Mouse (Mus musculus) induced T-regulatory cell, adult 2 months (primary cell): ENCODE results near the gene Lrrc55.

Experiments used
- DNase-seq: peaks from one replicate; pipeline ENCODE4 v3.0.0-alpha.2; 2012; ENCODE audit warnings: low read depth

Gene Lrrc55

DNA sequence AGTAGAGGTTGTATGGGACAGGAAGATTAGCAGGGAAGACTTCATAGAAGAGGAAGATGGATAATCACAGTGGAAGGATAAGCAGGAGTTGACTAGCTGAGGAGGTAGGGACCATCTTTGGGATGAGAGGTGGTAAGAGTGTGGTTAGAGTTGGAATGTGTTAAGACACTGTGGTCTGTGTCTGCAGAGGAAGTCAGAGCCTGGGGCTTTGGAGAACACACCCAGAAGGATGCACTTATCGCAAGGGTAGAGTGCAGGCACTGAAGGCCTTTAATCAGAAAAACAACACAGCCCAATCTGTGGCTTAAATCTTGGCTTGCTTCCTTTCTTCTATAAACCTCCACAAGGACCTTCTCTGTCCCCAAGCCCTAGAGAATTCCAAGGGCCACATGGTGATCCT, 28.7 kb downstream of the Lrrc55 start:
- DNase-seq, result no peak

DNA sequence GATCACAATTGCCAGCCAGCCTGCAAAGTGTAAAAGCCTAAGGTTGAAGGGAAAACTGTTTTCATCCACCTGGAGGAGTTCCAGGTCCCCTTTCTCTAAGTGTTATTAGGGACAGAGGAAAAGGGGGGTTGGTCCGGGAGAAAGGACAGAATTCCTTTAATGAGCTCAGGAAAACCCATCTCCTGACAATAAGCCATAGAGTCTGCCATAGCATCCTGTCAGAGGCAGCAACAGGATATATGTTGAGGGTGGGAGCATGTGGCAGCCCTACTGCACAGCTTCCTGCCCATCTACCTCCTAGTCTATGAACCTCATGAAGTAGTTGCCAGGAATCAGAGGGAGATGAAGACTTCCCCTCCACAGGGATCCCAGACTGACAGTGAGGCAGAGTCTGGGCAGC, 29.4 kb downstream of the Lrrc55 start:
- DNase-seq, result no peak

DNA sequence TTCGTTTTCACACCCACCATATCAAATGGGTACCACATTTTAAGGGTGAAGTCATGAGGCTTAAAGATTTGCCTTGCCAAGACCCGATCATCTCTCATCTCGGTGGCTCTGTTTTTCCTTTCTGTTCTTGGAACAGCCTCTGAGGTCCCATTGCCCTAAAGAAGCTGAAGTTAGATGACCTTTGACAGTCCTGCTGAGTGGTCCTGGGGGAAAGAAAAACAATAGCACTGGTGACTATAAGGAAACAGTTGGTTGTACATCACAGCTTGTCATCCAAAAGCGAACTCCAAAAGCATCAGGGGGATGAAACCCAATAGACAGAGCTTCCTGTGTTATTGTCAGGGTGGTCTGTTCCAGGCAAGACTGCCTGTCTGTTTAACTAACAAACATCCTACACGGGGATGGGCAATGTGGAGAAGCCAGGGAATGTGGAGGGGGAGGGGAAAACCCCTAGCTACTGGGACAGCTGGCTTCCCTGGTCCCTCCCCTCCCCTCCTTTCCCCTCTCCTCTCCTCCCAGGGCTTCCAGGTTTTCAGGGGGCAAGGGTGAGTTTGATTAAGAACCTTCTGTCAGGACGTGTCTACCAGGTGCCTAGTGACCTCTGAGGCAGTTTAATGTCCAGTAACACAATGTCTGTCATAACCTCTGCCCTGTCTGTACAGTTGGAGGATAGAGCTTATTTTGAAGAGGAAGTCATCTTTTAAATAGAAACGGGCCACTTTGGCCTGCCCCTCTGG, 33.5 kb downstream of the Lrrc55 start:
- DNase-seq, result no peak

DNA sequence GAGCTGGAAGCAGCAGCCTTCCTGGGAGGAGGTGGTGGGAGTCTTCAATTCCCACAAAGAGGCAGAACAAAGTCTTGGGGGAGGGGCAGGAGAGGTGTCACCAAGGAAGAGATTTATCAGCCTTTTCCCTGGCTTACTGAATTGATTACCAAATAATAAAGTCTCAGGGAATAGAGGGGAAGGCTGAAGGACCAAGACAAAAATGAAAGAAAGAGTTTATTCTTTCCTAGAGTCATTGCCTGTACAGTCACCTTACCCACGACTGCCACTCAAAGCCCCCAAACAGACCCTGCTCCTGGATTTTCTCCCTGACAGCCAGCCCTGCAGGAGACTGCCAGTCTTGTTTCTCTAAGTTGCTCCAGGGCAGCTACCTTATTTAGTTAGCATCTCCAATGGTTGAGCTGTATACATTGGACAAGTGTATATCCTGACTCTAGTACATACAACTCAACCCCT, 35.3 kb downstream of the Lrrc55 start:
- no peak for DNase-seq

DNA sequence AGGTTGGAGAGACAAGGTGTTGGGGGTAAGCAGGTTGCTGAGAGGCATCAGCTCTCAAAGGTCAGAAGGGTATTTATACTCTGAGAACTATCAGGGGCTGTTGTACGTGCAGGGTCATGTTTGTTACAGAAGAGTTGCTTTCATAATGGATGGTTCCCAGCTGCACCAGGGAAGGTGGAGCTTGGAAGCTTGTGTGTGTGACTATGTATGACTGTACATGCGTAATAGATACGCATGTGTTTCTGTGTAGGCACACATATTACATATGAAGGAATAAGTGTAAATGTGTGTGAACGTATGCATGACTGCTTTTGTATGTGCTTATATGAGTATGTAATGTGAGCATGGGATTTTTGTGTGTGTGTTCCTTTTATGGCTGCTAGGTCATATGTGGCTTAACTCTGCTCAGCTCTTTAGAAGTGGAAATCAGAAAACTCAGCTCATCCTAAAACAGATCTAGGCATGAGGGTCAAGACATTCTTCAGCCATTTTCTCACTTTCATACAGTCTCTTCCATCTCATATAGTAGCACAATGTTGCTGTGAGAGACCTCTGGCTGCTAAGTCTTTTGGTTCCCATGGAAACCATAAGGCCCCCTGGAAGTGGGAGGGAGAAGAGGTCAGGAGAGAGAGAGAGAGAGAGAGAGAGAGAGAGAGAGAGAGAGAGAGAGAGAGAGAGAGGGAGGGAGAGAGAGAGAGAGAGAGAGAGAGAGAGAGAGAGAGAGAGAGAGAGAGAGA, 35.9 kb downstream of the Lrrc55 start:
- no peak for DNase-seq

DNA sequence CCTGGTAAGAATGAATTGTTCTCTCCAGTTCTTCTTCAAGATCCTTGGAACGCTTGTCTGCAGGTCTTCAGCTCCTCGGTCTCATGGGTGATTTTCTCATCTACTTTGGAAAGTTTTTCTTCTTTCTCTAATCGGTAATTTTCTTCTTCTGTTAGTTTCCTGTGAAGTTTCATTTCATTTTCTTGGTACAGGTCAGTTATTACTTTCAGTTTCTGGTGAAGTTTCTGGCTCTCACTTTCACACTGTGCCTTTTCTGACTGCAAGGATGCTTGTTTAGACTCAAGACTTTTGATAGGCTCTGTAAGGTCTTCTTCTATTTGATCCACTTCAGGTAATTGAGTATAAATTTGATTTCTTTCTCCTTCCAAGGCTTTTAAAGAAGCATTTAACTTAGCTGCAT, 39.6 kb downstream of the Lrrc55 start:
- DNase-seq, result no peak

DNA sequence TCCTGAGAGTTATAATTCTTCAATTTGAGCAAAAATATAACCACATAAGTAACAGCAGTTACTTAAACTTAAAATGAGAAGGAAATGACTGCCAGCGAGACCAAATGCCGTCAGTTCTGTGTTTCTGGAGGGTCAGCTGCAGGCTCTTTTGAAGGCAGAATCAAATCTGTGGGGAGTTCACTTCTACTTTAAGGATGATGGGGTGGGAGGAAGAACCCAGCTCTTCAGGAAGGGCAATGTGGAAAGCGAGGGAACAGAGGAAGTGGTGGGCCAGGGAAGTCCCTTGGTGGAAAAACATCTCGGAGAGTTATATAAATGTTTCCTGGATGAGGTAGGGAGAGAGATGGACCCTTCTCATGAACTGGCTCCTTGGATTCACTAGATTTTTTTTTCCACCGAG, 40.9 kb downstream of the Lrrc55 start:
- DNase-seq, result no peak

DNA sequence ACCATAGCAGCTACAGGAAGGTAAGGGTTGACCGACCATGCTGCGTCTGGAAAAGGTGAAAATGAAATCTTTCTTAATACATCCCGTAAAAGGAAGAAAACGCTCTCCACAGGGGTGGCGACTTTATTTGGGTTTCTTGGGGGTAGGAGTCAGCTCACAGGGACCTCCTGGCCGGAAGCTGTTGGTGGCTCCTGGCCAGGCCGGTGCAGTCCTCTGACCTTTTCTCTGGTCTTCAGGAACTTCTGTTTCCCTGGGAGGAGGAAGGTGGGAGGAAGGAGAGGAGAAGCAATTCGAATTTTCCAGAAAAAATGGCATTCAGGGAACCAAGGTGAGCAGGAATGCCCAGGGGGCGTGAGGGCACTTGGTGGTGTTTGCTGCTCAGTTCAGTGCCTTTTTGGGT, 41.7 kb downstream of the Lrrc55 start:
- no peak for DNase-seq

DNA sequence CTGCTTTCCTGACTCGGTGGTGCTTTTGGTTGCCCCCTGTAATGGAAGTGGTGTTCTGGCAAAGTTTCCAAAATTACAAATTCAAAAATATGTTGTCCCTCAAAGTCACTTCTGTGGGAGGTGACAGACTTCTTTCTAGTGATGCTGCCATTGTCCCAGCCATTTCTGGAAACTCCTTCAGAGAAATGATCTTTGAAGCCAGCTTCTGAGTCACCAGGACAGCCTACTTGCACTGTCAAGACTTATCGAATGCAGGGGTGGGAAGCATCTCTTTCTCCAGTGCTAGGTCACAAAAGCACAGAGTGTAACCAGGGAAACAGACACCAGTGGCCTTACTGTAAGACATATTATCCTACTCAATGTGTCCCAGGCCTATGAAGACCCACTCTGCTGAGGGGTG, 45.8 kb downstream of the Lrrc55 start:
- no peak for DNase-seq

DNA sequence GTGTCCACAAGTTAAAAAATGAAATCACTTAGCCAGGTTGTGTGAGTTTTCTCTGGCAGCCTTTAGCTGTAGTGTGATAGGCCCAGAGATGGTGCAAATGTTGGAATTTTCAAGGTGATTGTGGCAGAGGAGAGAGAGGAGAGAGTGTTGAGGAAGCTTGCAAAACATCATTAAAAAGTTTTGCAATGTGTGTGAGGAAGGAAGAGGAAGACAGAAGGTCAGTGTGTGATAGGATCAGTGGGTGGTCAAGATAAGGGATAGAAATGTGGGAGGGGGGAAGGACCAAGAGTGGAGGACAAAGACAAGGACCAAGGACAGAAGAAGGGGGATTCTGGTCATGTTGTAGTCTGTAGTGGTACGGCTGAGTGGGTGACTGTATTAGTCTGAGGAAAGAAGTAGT, 46.6 kb downstream of the Lrrc55 start:
- DNase-seq, result no peak

DNA sequence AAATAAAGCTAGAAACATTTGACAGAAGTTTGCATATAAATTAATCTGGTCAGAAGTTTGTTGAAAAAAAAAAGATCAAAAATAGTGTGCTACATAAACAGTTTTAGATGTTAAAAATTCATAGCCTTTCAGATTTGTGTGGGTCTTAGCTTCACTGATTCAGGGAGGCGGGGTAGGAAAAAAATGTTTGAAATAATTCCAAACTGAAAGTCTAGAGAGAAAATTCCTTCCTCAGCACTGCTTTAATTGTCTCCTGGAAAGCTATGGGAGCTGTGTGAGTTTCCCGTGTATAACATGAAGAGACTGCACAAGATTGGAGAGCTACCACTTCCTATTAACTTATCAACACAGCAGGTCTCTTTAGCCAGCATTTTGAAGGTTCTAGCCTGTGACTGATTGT, 49.5 kb downstream of the Lrrc55 start:
- DNase-seq, result no peak

DNA sequence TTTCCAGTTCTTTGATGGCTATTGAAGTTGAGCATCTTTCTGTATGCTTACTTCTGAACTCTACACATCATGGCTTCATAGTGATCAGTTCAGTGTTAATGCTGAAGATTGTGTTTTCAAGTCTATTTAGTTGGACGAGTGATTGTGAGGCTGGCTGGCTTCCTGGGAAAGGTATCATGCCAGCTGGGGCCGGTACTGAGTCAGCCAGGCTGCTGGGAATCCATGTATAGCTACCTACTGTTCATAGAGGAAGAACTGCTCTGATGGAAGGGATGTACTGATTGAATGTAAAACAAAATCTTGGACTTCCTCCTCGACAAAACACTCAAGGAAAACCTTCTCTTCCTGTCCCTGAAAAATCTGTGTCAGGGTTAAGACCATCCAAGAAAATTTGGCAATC, 51.7 kb downstream of the Lrrc55 start:
- DNase-seq, result no peak

DNA sequence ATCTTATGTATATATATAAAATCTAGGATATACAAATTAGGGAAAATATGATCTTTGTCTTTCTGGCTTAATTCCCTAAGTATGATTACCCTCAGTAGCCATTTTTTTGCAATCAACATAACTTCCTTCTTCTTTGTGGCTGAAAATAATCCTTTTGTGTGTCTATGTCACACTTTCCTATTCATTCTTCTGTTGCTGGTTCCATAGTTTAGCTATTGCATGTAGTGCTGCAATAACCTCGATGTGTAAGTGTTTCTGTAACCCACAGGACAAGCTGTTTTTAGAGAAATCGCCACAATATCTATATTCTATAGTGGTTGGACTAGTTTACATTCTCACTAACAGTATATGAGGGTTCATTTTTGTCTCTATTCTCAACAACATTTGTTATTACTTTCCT, 52.1 kb downstream of the Lrrc55 start:
- DNase-seq, result no peak

DNA sequence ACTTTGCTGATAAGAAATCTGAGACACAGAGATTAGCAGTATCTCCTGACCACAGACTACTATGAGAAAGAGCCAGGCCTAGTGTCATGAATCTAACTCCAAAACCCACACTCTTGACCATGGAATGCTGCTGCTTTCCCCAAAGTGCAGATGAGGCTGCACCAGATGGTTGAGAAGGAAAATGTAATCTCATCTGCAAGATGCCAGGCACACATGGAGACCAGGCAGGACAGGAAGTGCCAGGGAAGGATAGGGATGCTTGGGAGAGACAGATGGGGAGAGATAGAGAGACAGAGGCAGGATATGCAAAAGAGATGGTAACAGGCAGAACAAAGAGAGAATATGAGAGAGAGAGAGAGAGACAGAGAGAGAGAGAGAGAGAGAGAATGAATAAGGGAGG, 56.2 kb downstream of the Lrrc55 start:
- DNase-seq, result no peak

DNA sequence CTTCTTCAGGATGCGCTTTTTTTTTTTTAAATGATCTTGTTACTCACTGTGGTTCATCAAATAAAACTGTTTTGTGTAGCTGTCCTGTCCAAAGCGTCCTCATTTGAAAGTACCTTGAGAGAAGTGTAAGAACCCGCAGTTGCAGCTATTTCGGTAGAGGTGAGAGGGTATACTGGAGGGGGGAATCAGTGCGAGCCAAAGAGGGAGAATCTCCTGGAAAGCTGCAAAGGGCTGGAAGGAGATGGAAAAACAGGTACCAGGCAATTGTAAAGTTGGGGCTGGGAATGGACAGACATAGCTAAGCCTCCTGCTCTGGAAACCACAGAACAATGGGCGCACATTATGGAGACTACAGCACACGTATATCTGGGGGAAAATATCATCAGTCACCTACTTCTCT, 57.2 kb downstream of the Lrrc55 start:
- DNase-seq, result no peak

DNA sequence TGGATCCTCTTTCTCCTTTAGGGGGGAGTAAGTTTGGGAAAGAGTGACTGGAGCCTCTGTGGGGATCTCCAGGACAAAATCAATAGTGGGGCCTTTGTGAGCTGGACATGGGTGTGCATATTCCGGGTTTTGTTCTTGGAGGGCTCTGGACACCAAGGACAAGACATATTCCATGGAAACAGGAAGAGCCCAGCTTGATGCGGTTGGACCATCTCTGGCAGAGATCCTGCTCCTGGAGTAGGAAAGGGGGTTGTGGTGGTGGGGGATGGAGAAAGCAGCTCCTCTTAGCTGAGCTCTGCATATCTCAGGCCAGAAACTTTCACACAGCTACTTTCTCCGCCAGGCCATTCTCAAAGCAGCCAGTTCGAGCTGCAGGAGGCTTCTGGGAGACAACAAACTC, 57.6 kb downstream of the Lrrc55 start:
- DNase-seq, result no peak

DNA sequence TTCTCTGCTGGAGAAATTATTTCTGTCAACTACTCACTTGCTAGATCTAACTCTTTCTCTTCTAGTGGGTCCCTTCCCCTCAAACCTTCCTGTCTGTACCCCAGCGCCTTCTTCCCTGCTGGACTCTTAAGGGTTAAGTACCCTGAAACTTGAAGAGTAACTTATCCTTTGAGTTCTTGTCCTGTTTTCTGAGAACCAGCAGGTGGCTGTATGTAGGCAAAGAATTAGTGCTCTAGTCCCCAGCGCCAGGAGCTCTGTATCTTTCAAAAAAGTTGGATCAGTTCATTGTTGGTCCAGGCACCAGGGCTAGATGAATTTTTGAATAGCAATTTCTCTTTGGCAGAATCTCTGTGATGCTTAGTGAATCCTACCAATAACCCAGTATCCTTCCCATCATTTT, 58.9 kb downstream of the Lrrc55 start:
- no peak for DNase-seq

DNA sequence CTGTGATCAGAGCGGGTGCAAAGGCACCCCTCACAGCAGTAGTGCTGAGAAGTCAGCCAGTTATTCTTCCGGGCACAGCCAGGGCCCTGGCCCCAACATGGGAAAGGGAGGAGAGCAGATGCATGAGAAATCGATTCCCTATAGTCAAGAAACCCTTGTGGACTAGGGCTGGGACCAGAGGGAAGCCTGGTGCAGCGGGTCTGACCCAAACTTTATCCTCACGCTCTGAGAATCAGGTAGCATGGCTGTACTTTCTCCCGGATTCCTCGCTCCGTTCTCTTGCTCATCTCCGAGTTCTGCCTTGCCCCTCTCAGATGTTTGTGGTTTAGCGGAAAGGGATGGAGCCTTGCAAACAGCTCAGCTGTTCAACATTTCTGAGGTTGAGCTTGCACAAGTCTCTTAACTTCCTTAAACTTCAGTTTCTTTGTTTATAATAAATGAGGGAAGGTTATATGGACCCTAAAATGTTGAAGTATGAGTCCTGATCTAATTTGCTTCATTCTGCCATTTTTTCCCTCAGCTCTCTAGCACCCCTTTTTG, 59.3 kb downstream of the Lrrc55 start:
- DNase-seq, result no peak

DNA sequence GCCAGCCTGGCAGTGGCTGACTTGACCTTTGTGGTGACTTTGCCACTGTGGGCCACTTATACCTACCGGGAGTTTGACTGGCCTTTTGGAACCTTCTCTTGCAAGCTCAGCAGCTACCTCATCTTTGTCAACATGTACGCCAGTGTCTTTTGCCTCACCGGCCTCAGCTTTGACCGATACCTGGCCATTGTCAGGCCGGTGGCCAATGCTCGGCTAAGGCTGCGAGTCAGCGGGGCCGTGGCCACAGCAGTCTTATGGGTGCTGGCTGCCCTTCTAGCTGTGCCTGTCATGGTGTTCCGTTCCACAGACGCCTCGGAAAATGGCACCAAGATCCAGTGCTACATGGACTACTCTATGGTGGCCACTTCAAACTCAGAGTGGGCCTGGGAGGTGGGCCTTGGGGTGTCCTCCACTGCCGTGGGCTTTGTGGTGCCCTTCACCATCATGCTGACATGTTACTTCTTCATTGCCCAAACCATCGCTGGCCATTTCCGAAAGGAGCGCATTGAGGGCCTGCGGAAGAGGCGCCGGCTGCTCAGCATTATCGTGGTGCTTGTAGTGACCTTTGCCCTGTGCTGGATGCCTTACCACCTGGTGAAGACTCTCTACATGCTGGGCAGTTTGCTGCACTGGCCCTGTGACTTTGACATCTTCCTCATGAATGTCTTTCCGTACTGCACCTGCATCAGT, 60.0 kb downstream of the Lrrc55 start:
- DNase-seq, result no peak

DNA sequence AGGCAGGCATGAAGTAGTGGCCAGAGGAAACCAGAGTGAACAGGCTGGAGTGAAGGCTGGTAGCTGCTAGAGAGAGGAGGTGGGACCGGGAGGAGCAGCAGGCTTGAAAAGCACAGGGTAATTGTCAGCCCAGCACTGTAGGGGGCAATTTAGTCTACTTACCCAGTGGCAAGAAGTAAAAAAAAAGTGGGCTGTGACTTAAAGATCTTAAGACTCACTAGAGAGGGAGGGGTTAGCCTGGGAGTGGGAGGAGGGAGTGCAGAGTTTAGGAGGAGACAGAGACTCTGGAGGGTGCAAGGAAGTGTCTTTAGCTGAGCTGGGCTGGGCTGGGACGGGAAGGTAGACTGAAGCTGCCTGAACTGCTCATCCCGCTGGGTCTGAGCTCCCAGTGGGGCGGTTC, 60.9 kb downstream of the Lrrc55 start, which contains the start of gene Aplnr:
Gene Aplnr (plus strand): TSS at position 137 of the 400 bp plus-strand sequence.
- no peak for DNase-seq

DNA sequence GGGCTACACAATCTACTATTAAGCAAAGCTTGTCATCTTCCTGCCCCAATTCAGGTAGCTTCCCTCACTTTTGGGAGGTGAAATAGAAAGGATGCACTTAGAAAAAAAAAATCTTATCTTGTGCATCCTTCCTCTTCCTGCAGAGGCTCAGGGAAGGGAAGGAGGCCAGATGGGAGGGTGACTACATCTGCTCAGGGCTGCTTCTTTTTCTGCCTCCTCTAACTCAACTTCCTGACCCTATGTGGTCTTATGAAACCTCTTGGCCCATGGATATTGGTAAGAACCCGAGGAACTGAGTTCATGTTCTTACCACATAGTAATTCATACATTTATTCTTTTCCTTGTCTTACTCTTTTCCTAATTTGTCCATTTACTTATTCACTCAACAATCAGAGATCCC, 61.9 kb downstream of the Lrrc55 start:
- DNase-seq, result no peak

DNA sequence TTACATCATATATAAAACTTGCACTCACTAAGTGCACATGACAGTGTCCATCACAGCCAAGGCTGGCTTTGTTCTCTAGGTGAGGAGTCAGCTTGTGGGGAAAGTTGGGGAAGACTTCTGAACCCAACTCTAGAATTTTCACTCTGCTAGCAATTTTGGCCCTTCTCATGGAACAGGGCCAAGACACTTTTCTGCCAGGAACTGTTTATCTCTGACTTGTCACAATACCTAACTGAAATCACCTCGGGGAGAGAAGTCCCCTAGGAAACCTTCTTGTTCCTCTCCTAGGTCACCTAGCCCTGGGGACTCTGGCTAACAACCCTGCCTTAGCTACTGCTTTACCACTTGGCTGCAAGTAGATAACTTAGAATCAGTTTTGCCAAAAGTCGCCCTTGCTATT, 64.8 kb downstream of the Lrrc55 start:
- DNase-seq, result no peak

DNA sequence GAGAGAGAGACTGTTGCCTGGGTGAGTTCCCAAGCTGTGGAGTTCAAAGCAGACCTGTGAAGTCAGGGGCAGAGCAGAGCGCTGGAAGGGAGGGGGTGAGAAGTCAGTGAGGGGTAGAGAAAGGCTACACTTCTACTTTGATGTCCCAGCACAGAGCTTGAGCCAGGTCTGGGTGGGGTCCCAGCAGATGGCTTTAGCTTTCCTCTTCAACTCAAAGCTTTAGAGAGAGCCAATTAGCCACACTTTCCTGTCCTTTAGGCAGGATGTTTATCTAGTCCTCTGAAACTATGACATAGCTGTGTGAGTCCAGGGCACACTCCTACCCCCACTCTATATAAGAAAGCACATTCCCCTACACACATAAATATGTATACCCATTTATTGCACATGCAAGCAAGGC, 65.3 kb downstream of the Lrrc55 start:
- DNase-seq, result no peak
